Mouse (Mus musculus) limb, embryonic 14.5 days (tissue): ENCODE measurements around the gene Ablim1. TPM values are rescaled to one million over a fixed set of nuclear protein-coding genes. Genes with fewer than 3 reads are reported as not detected.

Experiments used
- ATAC-seq: fragments of 200-750 bp; cut with Nextera tagmentation; 2 replicates; pipeline ENCODE4 v1.8.0; 2017; ENCODE audit warnings: low read depth, moderate number of reproducible peaks, moderate TSS enrichment; ENCODE audit not compliant: low FRiP score
- DNase-seq: peaks from one replicate; pipeline ENCODE4 v3.0.0-alpha.2; 2015; ENCODE audit warnings: low spot score
- H3K27ac ChIP-seq: fragments of 300-500 bp; sonication (generic); replicated peaks from 2 replicates; pipeline ENCODE4 v1.5.1; 2014; ENCODE audit warnings: low read depth, mild to moderate bottlenecking, low read length, moderate library complexity, mixed read lengths
- H3K27me3 ChIP-seq: fragments of 300-500 bp; sonication (generic); 2 replicates; pipeline ENCODE4 v1.6.1; 2014; ENCODE audit warnings: low read length, mixed read lengths; ENCODE audit not compliant: control insufficient read depth, insufficient read depth
- H3K36me3 ChIP-seq: fragments of 300-500 bp; sonication (generic); 2 replicates; pipeline ENCODE4 v1.6.1; 2014; ENCODE audit warnings: mild to moderate bottlenecking, low read length, moderate library complexity, mixed read lengths; ENCODE audit not compliant: control insufficient read depth, insufficient read depth
- H3K4me1 ChIP-seq: fragments of 300-500 bp; sonication (generic); 2 replicates; pipeline ENCODE4 v1.6.1; 2014; ENCODE audit warnings: antibody characterized with exemption, low read length, mixed read lengths; ENCODE audit not compliant: control insufficient read depth, insufficient read depth
- H3K4me2 ChIP-seq: fragments of 300-500 bp; sonication (generic); replicated peaks from 2 replicates; pipeline ENCODE4 v1.6.1; 2014; ENCODE audit warnings: low read depth, mild to moderate bottlenecking, low read length, moderate library complexity; ENCODE audit not compliant: severe bottlenecking
- H3K4me3 ChIP-seq: fragments of 300-500 bp; sonication (generic); replicated peaks from 2 replicates; pipeline ENCODE4 v1.5.1; 2014; ENCODE audit warnings: low read length
- H3K9ac ChIP-seq: fragments of 300-500 bp; sonication (generic); 2 replicates; pipeline ENCODE4 v1.6.1; 2014; ENCODE audit warnings: mild to moderate bottlenecking, low read depth, low read length, moderate library complexity; ENCODE audit not compliant: severe bottlenecking
- H3K9me3 ChIP-seq: fragments of 300-500 bp; sonication (generic); 2 replicates; pipeline ENCODE4 v1.6.1; 2016; ENCODE audit warnings: low read length; ENCODE audit not compliant: control insufficient read depth
- POLR2A ChIP-seq: fragments of 200-500 bp; IDR thresholded peaks from 2 replicates; pipeline ENCODE4 v1.8.0; 2012; ENCODE audit warnings: inconsistent platforms, mild to moderate bottlenecking, moderate library complexity, borderline replicate concordance; ENCODE audit not compliant: insufficient read depth, insufficient read length; ENCODE audit errors: extremely low read depth
- WGBS: fragments of 180-500 bp; shearing (Covaris S2); extraction: QIAGEN DNeasy Blood & Tissue Kit; methylation state at CpG from one replicate; pipeline ENCODE4 v1.1.7; 2014; 5-methylcytosine and 5-hydroxymethylcytosine counted together
- polyA plus RNA-seq, 2 experiments: library from polyadenylated mRNA; depleted of rRNA in 1 of 2; stranded (reverse) in 1 of 2; unstranded in 1 of 2; fragments of >200 nt; fragmentation: Nextera tagmentation in 1 of 2; extraction: Ambion mirVana in 1 of 2; gene quantifications; 2 replicates each; pipeline versions ENCODE4 v1.2.1 to v1.2.3; 2012 to 2014

Ablim1 gene
- polyA plus RNA-seq, 2 experiments = 30.6 to 76.9 TPM

- WGBS = 92% methylated on average over 9 of the region's 9 CpGs
- H3K36me3 ChIP-seq = peaks cover 3% of the 10 kb centered on the region; the same call in 1 of the 2 replicates
- H3K9me3 ChIP-seq = no peaks in the 10 kb centered on the region
- no peak overlapping the region for H3K4me3 ChIP-seq
- ATAC-seq (no peak), DNase-seq (no peak)
- no peaks in the 10 kb centered on the region for H3K4me1 ChIP-seq
- no peak overlapping the region for H3K9ac ChIP-seq
- H3K27me3 ChIP-seq = no peaks in the 10 kb centered on the region
- H3K4me2 ChIP-seq = no peak overlapping the region
- no peak for TF ChIP-seq POLR2A
- H3K27ac ChIP-seq = no peak overlapping the region
Observed at GRCm38 (mm10) chr19:57067108-57067613, 247.6 kb downstream of the Ablim1 start.

- TF ChIP-seq POLR2A = no peak
- ATAC-seq (no peak), DNase-seq (peak; percentile 52)
- no peak overlapping the region for H3K27ac ChIP-seq
- H3K4me2 ChIP-seq = no peak overlapping the region
- 31% methylated on average over 3 of the region's 3 CpGs for WGBS
- H3K4me3 ChIP-seq = no peak overlapping the region
- no peak overlapping the region for H3K9ac ChIP-seq
- no peaks in the 10 kb centered on the region for H3K27me3 ChIP-seq
- H3K9me3 ChIP-seq = no peaks in the 10 kb centered on the region
- peaks cover 3% of the 10 kb centered on the region; the same call in 1 of the 2 replicates for H3K36me3 ChIP-seq
- H3K4me1 ChIP-seq = no peaks in the 10 kb centered on the region
Observed at GRCm38 (mm10) chr19:57066313-57066712, 248.4 kb downstream of the Ablim1 start.

- Histone ChIP-seq H3K4me3 (no peak overlapping the region), H3K9ac (no peak overlapping the region), H3K27me3 (no peaks in the 10 kb centered on the region), H3K27ac (no peak overlapping the region), H3K36me3 (peaks cover 13% of the 10 kb centered on the region), H3K4me2 (no peak overlapping the region), H3K9me3 (peaks cover 3% of the 10 kb centered on the region; the same call in 1 of the 2 replicates), H3K4me1 (no peaks in the 10 kb centered on the region)
- TF ChIP-seq POLR2A = no peak
- WGBS = 34% methylated on average over 4 of the region's 4 CpGs
- no peak for ATAC-seq
- no peak for DNase-seq
Observed at GRCm38 (mm10) chr19:57062746-57063145, 252.0 kb downstream of the Ablim1 start.

DNA sequence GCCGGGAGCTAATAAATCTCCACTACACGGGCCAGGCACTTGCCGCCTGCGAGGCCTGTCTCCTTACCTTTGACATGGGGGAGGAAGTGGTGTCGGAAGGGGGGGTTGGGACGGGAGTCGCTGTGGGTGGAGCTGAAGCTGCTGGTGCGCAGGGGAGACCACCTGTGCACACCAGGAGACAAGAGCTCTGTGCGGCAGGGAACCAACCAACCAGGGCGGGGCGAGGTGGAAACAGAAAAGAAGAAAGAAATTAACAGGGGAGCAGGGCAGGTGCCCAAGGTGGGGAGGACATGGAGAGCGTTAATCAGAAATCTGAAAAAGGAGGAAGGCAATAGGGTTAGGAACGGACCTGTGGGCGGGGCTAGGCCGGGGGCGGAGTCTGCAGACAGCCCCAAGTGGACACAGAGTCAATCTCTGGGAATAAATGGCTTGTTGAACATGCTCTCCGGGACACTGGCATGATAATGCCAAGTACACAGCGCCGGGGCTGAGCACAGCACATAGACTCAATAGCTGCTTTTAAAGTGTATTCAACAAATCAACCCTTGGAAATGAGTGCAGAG is 255.6 kb downstream of the Ablim1 start:
- DNase-seq (no peak), ATAC-seq (no peak)
- no peak overlapping the region for H3K27ac ChIP-seq
- H3K9me3 ChIP-seq = peaks cover 5% of the 10 kb centered on the region; the same call in 1 of the 2 replicates
- peaks cover 13% of the 10 kb centered on the region for H3K36me3 ChIP-seq
- TF ChIP-seq POLR2A = no peak
- H3K27me3 ChIP-seq = no peaks in the 10 kb centered on the region
- no peak overlapping the region for H3K4me2 ChIP-seq
- H3K4me3 ChIP-seq = no peak overlapping the region
- H3K4me1 ChIP-seq = no peaks in the 10 kb centered on the region
- 32% methylated on average over 19 of the region's 19 CpGs for WGBS
- H3K9ac ChIP-seq = no peak overlapping the region

DNA sequence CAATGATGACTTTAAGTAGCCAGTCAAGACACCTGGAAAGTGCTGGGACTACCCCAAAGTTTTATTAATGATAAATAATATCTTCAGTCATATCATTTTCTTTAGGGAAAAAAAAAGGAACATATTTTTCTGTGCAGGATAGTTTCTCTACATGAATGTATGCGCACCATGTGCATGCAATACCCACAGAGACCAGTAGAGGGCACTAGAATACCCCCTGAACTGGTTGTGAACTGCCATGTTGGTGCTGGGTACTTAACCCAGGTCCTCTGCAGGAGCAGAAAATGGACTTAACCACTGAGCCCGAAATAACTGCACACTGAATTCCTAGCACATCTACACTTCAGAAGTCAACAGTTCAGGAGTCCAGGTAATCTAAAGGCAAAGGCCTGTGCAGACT is 257.2 kb downstream of the Ablim1 start:
- 94% methylated on average over 2 of the region's 2 CpGs for WGBS
- TF ChIP-seq POLR2A = no peak
- Histone ChIP-seq H3K4me3 (no peak overlapping the region), H3K27ac (no peak overlapping the region), H3K4me1 (no peaks in the 10 kb centered on the region), H3K36me3 (peaks cover 10% of the 10 kb centered on the region), H3K4me2 (no peak overlapping the region), H3K27me3 (no peaks in the 10 kb centered on the region), H3K9ac (no peak overlapping the region), H3K9me3 (peaks cover 5% of the 10 kb centered on the region; the same call in 1 of the 2 replicates)
- no peak for DNase-seq
- ATAC-seq = no peak
